Mouse (Mus musculus) embryonic facial prominence, embryonic 10.5 days (tissue): ENCODE measurements at regions not wholly inside any gene's neighbourhood (a gene's known extent, or its start where the extent isn't known, plus 50 kb on each side); places are given as distances from the start of the nearest gene placed in this dataset.

Experiments
- DNase-seq: peaks from one replicate; pipeline ENCODE4 v3.0.0-alpha.2; 2017; ENCODE audit warnings: low spot score
- H3K27ac ChIP-seq: fragments of 300-500 bp; sonication (generic); replicated peaks from 2 replicates; pipeline ENCODE4 v1.5.1; 2016; ENCODE audit warnings: mild to moderate bottlenecking
- H3K27me3 ChIP-seq: fragments of 300-500 bp; sonication (generic); replicated peaks from 2 replicates; pipeline ENCODE4 v1.6.1; 2016; ENCODE audit warnings: low read depth, mild to moderate bottlenecking; ENCODE audit not compliant: poor library complexity, severe bottlenecking
- H3K36me3 ChIP-seq: fragments of 300-500 bp; sonication (generic); replicated peaks from 2 replicates; pipeline ENCODE4 v1.6.1; 2016; ENCODE audit warnings: mild to moderate bottlenecking, moderate library complexity
- H3K4me1 ChIP-seq: fragments of 300-500 bp; sonication (generic); 2 replicates; pipeline ENCODE4 v1.6.1; 2016
- H3K4me3 ChIP-seq: fragments of 300-500 bp; sonication (generic); 2 replicates; pipeline ENCODE4 v1.5.1; 2016; ENCODE audit warnings: mild to moderate bottlenecking, moderate library complexity
- H3K9me3 ChIP-seq: fragments of 300-500 bp; sonication (generic); 2 replicates; pipeline ENCODE4 v1.6.1; 2016; ENCODE audit warnings: mild to moderate bottlenecking
- WGBS: fragments of 180-500 bp; shearing (Covaris S2); methylation state at CpG from one replicate; pipeline ENCODE4 v1.1.7; 2016; 5-methylcytosine and 5-hydroxymethylcytosine counted together

- Histone ChIP-seq H3K4me1 (no peaks in the 10 kb centered on the region), H3K27ac (no peak overlapping the region), H3K36me3 (no peaks in the 10 kb centered on the region), H3K27me3 (no peaks in the 10 kb centered on the region; the same call in none of the 2 replicates), H3K4me3 (no peak overlapping the region), H3K9me3 (no peaks in the 10 kb centered on the region)
- WGBS, result 59% methylated on average over 4 of the region's 4 CpGs
- DNase-seq, result no peak
Measured at GRCm38 (mm10) chrX:10770575-10770974, 55.8 kb downstream of the Mid1ip1 start.

- no peaks in the 10 kb centered on the region for H3K9me3 ChIP-seq
- H3K4me1 ChIP-seq, result no peaks in the 10 kb centered on the region
- H3K27ac ChIP-seq, result no peak overlapping the region
- no peaks in the 10 kb centered on the region for H3K36me3 ChIP-seq
- 52% methylated on average over 8 of the region's 8 CpGs for WGBS
- peaks cover 14% of the 10 kb centered on the region; the same call in 1 of the 2 replicates for H3K27me3 ChIP-seq
- DNase-seq, result no peak
- H3K4me3 ChIP-seq, result no peak overlapping the region
Measured at GRCm38 (mm10) chrX:10775714-10776515, 61.1 kb downstream of the Mid1ip1 start.

- peaks cover 14% of the 10 kb centered on the region; the same call in 1 of the 2 replicates for H3K27me3 ChIP-seq
- no peaks in the 10 kb centered on the region for H3K36me3 ChIP-seq
- no peaks in the 10 kb centered on the region for H3K9me3 ChIP-seq
- DNase-seq, result no peak
- H3K4me3 ChIP-seq, result no peak overlapping the region
- H3K27ac ChIP-seq, result no peak overlapping the region
- no peaks in the 10 kb centered on the region for H3K4me1 ChIP-seq
- WGBS, result 46% methylated on average over 7 of the region's 7 CpGs
Measured at GRCm38 (mm10) chrX:10776516-10776818, 61.7 kb downstream of the Mid1ip1 start.

GRCm38 (mm10) chrX:10778014-10778413, 63.2 kb downstream of the Mid1ip1 start:
- H3K9me3 ChIP-seq, result no peaks in the 10 kb centered on the region
- H3K27me3 ChIP-seq, result peaks cover 20% of the 10 kb centered on the region; the same call in 1 of the 2 replicates
- no peak overlapping the region for H3K27ac ChIP-seq
- 85% methylated on average over 2 of the region's 2 CpGs for WGBS
- no peaks in the 10 kb centered on the region for H3K36me3 ChIP-seq
- H3K4me3 ChIP-seq, result no peak overlapping the region
- no peaks in the 10 kb centered on the region for H3K4me1 ChIP-seq
- DNase-seq, result no peak

- Histone ChIP-seq H3K4me3 (no peak overlapping the region), H3K27me3 (0 out of 2 replicates have a peak, but pooled peaks cover 6% of the 10 kb centered on the region), H3K36me3 (no peaks in the 10 kb centered on the region), H3K27ac (no peak overlapping the region), H3K4me1 (no peaks in the 10 kb centered on the region), H3K9me3 (no peaks in the 10 kb centered on the region)
- no peak for DNase-seq
- WGBS, result 83% methylated on average over 3 of the region's 3 CpGs
Measured at GRCm38 (mm10) chrX:10786359-10786758, 71.5 kb downstream of the Mid1ip1 start.

- Histone ChIP-seq H3K9me3 (no peaks in the 10 kb centered on the region), H3K4me3 (no peak overlapping the region), H3K27me3 (0 out of 2 replicates have a peak, but pooled peaks cover 4% of the 10 kb centered on the region), H3K27ac (no peak overlapping the region), H3K4me1 (no peaks in the 10 kb centered on the region), H3K36me3 (no peaks in the 10 kb centered on the region)
- no peak for DNase-seq
- WGBS, result 91% methylated on average over 2 of the region's 2 CpGs
Measured at GRCm38 (mm10) chrX:10787057-10787456, 72.2 kb downstream of the Mid1ip1 start.

- Histone ChIP-seq H3K27ac (no peak overlapping the region), H3K4me1 (no peaks in the 10 kb centered on the region), H3K9me3 (no peaks in the 10 kb centered on the region), H3K27me3 (peaks cover 27% of the 10 kb centered on the region), H3K4me3 (no peak overlapping the region), H3K36me3 (no peaks in the 10 kb centered on the region)
- no peak for DNase-seq
- WGBS, result 81% methylated on average over 7 of the region's 7 CpGs
Measured at GRCm38 (mm10) chrX:10820313-10820920, 105.6 kb downstream of the Mid1ip1 start.

GRCm38 (mm10) chrX:10833681-10834080, 118.9 kb downstream of the Mid1ip1 start:
- no peak for DNase-seq
- 52% methylated on average over 1 of the region's 1 CpGs for WGBS
- H3K4me3 ChIP-seq, result no peak overlapping the region
- H3K36me3 ChIP-seq, result no peaks in the 10 kb centered on the region
- H3K27me3 ChIP-seq, result peaks cover 5% of the 10 kb centered on the region
- peaks cover 5% of the 10 kb centered on the region; the same call in 1 of the 2 replicates for H3K4me1 ChIP-seq
- H3K9me3 ChIP-seq, result no peaks in the 10 kb centered on the region
- H3K27ac ChIP-seq, result no peak overlapping the region

GRCm38 (mm10) chrX:10857089-10857488, 142.3 kb downstream of the Mid1ip1 start:
- Histone ChIP-seq H3K4me1 (no peaks in the 10 kb centered on the region), H3K36me3 (no peaks in the 10 kb centered on the region), H3K27ac (no peak overlapping the region), H3K4me3 (no peak overlapping the region), H3K9me3 (no peaks in the 10 kb centered on the region), H3K27me3 (peaks cover 23% of the 10 kb centered on the region; the same call in 1 of the 2 replicates)
- WGBS, result 78% methylated on average over 6 of the region's 6 CpGs
- no peak for DNase-seq

GRCm38 (mm10) chrX:10857668-10858067, 142.9 kb downstream of the Mid1ip1 start:
- no peaks in the 10 kb centered on the region for H3K36me3 ChIP-seq
- H3K27me3 ChIP-seq, result peaks cover 23% of the 10 kb centered on the region; the same call in 1 of the 2 replicates
- H3K9me3 ChIP-seq, result no peaks in the 10 kb centered on the region
- H3K4me3 ChIP-seq, result no peak overlapping the region
- no peak for DNase-seq
- no peak overlapping the region for H3K27ac ChIP-seq
- no peaks in the 10 kb centered on the region for H3K4me1 ChIP-seq
- WGBS, result 53% methylated on average over 3 of the region's 3 CpGs

GRCm38 (mm10) chrX:10871613-10872012, 156.8 kb downstream of the Mid1ip1 start:
- no peaks in the 10 kb centered on the region for H3K36me3 ChIP-seq
- DNase-seq, result no peak
- 0 out of 2 replicates have a peak, but pooled peaks cover 10% of the 10 kb centered on the region for H3K27me3 ChIP-seq
- no peaks in the 10 kb centered on the region for H3K9me3 ChIP-seq
- no peaks in the 10 kb centered on the region for H3K4me1 ChIP-seq
- no peak overlapping the region for H3K4me3 ChIP-seq
- H3K27ac ChIP-seq, result no peak overlapping the region
- 82% methylated on average over 4 of the region's 4 CpGs for WGBS

- Histone ChIP-seq H3K36me3 (no peaks in the 10 kb centered on the region), H3K27me3 (peaks cover 30% of the 10 kb centered on the region; the same call in 1 of the 2 replicates), H3K4me1 (peaks cover 6% of the 10 kb centered on the region; the same call in 1 of the 2 replicates), H3K4me3 (no peak overlapping the region), H3K9me3 (no peaks in the 10 kb centered on the region), H3K27ac (no peak overlapping the region)
- 55% methylated on average over 5 of the region's 5 CpGs for WGBS
- peak; percentile 57 for DNase-seq
Measured at GRCm38 (mm10) chrX:10877856-10878255, 163.0 kb downstream of the Mid1ip1 start.

- Histone ChIP-seq H3K9me3 (no peaks in the 10 kb centered on the region), H3K27me3 (peaks cover 25% of the 10 kb centered on the region; the same call in 1 of the 2 replicates), H3K36me3 (no peaks in the 10 kb centered on the region), H3K4me3 (no peak overlapping the region), H3K4me1 (peaks cover 6% of the 10 kb centered on the region; the same call in 1 of the 2 replicates), H3K27ac (no peak overlapping the region)
- 88% methylated on average over 5 of the region's 5 CpGs for WGBS
- DNase-seq, result no peak
Measured at GRCm38 (mm10) chrX:10878922-10879321, 164.1 kb downstream of the Mid1ip1 start.
